Mouse (Mus musculus) 3T3-L1 (cell line): ENCODE results near the gene Zfand2a.

Experiments used
- DNase-seq: peaks from one replicate; pipeline ENCODE4 v3.0.0-alpha.2; 2015; ENCODE audit warnings: low read depth, low spot score

Gene Zfand2a

GRCm38 (mm10) chr5:139484185-139484814 lies at the start of gene Zfand2a:
Zfand2a (minus strand) TSS chr5:139484549.
- DNase-seq: peak; percentile 100

DNA sequence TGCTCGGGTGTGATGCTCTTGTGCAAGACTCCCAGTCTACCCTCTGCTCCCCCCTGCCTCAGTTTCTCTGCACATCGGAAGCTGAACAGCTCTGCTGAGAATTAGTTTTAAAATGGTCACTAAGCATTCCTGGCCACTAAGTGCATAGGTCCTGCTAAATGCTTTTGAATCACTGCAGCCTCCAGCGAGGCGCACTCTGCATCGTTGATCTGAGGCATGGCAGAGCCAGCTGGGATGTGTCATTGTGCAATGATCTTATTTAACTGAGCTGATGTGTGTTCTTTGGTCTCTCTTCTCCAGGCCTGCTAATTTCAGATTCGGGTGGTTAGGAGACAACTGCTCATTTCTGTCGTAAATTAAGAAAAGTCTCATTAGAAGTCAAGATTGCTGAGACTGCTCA lies 44.5 kb upstream of the Zfand2a start:
- no peak for DNase-seq

DNA sequence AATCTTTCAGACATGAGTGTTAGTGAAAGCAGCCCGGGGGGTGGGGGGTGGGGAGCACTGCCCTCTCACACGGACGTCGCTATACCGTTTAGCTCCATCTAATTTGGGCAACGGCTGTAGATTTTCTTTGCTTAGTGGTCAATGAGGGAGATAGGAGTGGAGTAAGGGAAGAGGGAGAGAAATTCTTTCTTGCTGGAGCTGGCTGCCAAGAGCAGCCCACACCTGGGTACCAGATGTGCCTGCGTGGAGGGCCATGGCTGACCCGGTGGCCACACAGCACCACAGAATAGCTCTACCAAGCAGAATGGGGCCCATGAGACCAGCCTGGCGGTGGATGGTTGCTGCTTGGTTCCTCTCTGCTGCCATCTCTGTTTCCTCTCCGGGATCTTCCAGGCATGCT lies 37.6 kb upstream of the Zfand2a start:
- DNase-seq: peak; percentile 21

DNA sequence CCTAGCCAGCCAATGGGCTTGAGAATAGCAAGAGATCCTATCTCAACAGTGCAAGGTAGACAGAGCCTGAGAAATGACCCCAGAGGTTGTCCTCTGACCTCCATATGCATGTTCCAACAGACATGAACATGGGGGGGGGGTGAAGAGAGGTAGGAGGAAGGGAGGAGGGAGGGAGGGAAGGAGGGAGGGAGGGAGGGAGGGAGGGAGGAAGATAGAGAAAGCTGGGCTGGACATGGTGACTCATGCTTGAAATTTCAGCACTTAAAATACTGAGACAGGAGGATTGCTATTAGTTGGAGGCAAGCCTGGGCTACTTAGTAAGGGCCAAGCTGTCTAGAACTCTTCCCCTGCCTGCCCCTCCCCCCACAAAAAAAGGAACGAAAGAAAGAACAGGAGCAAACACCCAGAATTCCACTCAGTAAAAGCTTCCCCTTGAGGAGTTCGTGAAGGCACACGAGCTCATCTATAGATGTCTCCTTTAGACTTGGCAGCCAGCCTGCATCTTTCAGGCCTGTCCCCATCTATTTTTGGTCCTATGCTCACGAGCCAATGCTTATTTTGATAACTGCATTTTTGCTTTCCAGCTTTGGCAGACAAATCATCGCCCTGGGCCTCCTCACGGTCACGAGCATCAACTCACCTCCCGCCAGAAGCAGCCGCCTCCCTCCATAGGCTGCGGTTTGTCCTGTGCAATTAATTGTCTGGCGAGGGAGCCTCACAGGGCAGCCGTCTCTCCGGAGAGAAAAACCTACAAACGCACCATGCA lies 35.9 kb upstream of the Zfand2a start:
- DNase-seq: peak; percentile 35

DNA sequence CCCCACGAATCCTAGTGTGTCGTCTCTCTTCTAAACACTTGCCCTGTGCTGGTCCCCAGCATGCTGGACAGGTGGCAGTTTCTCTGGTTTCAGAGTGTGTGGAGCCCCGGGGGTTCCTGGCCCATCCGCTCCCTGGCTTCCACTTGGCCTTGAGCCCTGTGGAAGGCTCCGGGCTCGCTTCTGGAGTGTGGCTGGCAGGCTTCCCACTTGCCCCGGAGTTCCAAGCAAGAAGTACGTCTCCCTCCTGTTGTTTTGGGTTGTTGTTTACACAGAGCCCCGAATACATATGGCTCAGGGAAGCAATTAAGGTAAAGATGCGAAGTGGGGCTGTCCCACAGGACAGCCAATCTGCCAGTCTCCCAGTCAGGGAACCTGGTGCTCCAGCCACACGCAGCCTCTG lies 31.9 kb upstream of the Zfand2a start:
- no peak for DNase-seq

- no peak for DNase-seq
These were observed 27.9 kb upstream of the Zfand2a start for GRCm38 (mm10) chr5:139512201-139512600.

GRCm38 (mm10) chr5:139510682-139511366 lies 26.5 kb upstream of the Zfand2a start:
- DNase-seq: no peak

GRCm38 (mm10) chr5:139506207-139506606 lies 21.9 kb upstream of the Zfand2a start:
- no peak for DNase-seq

DNA sequence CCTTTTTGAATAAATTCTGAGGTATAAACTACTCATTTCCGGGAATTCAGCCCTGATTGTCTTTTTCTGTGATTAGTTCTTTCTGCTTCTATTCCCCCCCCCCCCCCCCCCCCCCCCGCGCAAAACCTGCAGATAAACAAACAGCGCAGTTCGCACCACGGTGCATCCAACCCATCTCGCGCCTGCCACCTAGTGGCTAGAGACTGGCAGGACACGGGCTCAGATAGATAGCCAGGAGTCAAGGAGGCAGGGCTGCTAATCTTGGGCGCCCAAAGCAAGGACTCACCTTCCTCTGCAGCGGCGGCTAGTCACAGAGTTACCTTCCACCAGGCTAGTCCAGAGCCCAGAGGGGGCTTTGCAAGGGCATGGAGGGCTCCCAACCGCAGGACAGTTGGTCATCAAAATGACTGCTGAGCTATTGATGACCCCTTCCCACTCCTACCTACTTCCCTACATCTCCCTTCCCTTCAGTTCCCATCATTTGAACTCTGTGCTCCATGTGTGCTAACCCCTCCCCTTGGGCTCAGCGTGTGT lies 20.8 kb upstream of the Zfand2a start:
- peak; percentile 90 for DNase-seq

DNA sequence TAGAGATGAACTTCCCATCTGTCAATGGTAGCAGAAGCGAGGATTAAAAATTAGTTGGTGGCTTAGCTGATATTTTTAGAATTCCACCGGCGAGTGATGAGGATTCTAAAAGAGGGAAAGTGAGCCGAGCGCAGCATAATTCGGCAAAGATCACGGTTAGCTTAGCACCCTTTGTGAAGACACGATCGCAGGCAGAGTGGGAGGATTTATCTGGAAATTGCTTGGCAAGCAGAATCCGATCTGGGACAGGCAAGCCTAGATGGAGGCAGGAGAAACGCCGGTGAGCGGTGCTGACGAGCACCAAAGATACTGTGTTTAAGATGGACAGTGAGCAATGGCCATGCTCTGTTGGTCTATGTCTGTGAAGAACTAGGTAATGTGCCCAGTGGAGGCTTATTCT lies 17.9 kb upstream of the Zfand2a start:
- no peak for DNase-seq

- DNase-seq: no peak
These were observed 14.4 kb upstream of the Zfand2a start for GRCm38 (mm10) chr5:139498791-139499190.

DNA sequence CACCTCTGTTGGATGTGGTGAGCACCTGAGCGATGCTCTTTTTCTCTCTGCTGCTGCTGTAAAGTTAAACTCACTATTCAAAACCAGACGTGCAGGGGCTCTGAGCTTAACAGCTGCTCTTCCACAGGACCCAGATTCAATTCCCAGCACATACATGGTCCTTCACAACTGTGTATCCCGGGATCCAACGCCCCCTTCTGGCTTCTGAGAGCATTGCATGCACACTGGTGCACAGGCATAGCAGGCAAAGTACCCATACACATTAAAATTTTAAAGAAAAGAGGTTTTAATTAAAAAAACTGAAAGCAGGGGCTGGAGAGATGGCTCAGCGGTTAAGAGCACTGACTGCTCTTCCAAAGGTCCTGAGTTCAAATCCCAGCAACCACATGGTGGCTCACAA lies 12.6 kb upstream of the Zfand2a start:
- DNase-seq: no peak

GRCm38 (mm10) chr5:139495019-139495669 lies 10.8 kb upstream of the Zfand2a start:
- DNase-seq: no peak

DNA sequence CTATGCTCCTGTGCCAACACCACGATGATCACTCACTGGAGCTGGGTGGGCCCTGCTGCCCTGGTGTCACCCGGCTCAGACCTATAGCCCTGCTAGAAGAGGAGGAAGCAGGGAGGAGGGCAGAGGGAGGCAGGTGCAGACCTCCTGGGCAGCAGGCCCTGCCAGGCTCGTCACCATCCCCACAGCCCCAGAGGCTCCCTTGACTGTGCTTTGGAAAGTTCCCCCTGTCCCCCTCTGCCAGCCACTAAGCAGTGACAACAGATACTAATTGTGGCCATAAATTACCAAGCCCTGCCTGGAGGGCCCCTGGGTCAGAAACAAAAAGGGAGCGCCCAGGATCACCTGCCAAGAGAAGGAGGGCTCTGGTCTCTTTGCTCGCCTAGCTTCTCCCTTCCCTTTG lies 9.3 kb upstream of the Zfand2a start:
- DNase-seq: no peak

- no peak for DNase-seq
These were observed 7.0 kb upstream of the Zfand2a start for GRCm38 (mm10) chr5:139491348-139491747.

DNA sequence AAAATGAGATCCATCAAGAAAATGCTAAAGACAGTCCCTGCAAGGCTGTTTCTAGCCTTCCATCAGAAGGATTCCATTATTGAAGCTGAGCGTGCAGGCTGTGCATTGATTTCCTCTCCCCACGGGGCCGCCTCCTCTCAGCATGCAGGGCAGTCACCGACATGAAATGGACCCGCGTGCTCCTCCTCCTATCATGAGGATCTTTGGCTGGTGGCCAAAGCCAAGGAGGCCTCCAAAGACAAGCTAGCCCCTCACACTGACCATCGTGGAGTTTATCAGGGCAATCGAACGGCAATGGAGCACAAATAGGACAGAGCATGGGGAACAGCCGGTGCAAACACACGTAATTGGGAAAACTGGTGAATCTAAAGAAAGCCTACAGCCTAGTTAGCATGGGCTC lies 5.8 kb upstream of the Zfand2a start:
- no peak for DNase-seq

GRCm38 (mm10) chr5:139483171-139483848 lies 1.0 kb downstream of the Zfand2a start:
- DNase-seq: no peak

DNA sequence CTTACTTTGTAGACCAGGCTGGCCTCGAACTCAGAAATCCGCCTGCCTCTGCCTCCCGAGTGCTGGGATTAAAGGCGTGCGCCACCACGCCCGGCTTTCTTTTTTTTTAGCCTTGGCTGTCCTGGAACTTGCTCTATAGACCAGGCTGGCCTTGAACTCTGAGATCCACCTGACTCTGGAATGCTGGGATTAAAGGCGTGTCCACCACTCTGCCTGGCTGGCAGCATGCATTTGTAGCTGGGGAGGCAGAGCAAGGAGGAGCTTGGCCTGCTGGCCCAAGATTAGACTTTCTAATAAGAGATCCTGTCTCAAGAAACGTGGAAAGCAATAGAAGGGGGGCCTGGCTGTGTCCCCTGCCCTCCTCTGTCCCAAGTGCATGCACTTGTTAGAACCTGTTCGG lies 3.9 kb downstream of the Zfand2a start:
- DNase-seq: no peak

GRCm38 (mm10) chr5:139479088-139479487 lies 5.3 kb downstream of the Zfand2a start:
- DNase-seq: peak; percentile 83

GRCm38 (mm10) chr5:139474741-139475140 lies 9.6 kb downstream of the Zfand2a start:
- no peak for DNase-seq

- DNase-seq: peak; percentile 51
These were observed 16.4 kb downstream of the Zfand2a start for GRCm38 (mm10) chr5:139467998-139468397.
